Mouse (Mus musculus): ENCODE measurements around the gene Mt2. TPM values are rescaled to one million over a fixed set of nuclear protein-coding genes. Genes with fewer than 3 reads are reported as not detected.
"Not testable (repeated sequence)": the region's sequence is repeated elsewhere in the genome, so short reads cannot be mapped to it uniquely, and the experiment has no call there.

Gene Mt2
- polyA plus RNA-seq, 1 experiment: 21.0 TPM

DNA sequence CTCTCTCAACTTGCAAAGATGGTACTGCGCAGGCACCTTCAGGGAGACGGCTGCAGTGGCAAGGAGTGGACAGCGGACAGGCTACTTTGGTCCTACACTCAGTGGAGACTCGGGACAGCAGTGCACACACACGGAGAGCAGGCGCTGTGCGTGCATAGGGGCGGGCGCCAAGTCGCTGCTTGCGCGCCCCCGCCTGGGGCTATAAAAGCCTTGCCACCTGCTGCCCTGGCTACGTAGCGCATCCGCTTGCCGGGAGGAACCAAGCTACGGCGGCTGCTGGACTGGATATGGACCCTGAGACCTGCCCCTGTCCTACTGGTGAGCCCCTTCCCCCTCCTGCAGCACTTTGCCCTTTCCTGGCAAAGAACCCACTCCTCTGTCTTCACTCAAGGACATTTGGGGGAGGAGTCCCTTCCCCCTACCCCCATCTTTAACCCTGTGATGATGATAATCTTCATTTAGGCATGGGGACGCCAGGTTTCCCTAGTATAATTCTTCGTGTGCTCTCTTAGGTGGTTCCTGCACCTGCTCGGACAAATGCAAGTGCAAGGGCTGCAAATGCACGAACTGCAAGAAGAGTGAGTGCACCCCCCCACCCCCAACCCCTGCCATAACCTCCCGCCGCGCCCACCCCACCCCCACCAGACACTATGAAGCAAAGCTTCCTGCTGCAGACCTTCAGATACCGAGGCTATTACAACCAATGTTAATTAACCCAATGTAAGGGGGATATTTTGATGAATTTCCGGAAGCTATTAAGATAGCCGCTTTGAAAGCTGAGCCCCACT is 19.8 kb upstream of the Mt2 start, which contains the start of gene Mt3:
TSS of gene Mt3 (plus strand) at position 95 of the 788 bp plus-strand sequence.
- no peak within 1 kb of the TSS for H3K4me3 ChIP-seq (ENCODE audit: control insufficient read depth, insufficient read depth, low read length)
- H3K27me3 ChIP-seq (ENCODE audit: control insufficient read depth, insufficient read depth, low read length): peaks cover 3% of the 10 kb centered on the region; the same call in 1 of the 2 replicates
- peaks cover 3% of the 10 kb centered on the region; the same call in 1 of the 2 replicates for H3K4me1 ChIP-seq (replicated peaks; ENCODE audit: control insufficient read depth, insufficient read depth, low read length)
- no peak within 1 kb of the TSS for H3K27ac ChIP-seq (ENCODE audit: control insufficient read depth, insufficient read depth, low read length)
- no peaks in the 10 kb centered on the region for H3K36me3 ChIP-seq (ENCODE audit: control insufficient read depth, insufficient read depth, low read length)
- WGBS: 5% methylated on average over 29 of the region's 29 CpGs
- TF ChIP-seq CTCF (IDR thresholded peaks at IDR 0.05; ENCODE audit: borderline replicate concordance, control insufficient read depth, extremely low read depth, insufficient read depth, low read length, poor library complexity) (no peak), POLR2A (IDR thresholded peaks at IDR 0.05; ENCODE audit: control insufficient read depth, extremely low read depth, insufficient read depth, low read length, poor library complexity) (no peak)
- DNase-seq: peak; percentile 12

DNA sequence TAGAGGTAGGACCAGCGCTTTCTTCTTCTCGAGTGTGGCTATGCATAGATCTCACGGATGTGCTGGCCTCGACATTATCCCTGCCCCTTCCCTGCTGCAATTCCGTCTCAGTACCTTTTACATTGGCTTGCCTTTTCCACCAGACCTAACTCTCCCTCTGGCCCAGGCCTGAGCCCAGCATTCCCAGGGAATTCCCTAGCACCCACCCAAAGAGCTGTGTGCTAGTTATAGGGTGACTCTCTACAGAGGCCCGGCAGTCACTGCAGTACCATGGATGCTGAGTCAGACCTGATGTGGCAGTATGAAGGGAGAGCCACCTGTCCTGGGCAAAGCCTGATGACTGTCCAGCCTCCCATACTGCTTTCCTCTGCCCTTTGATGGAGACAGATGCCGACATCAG is 19.0 kb upstream of the Mt2 start:
- Histone ChIP-seq H3K27ac (ENCODE audit: control insufficient read depth, insufficient read depth, low read length) (no peak overlapping the region), H3K4me1 (replicated peaks; ENCODE audit: control insufficient read depth, insufficient read depth, low read length) (peaks cover 3% of the 10 kb centered on the region; the same call in 1 of the 2 replicates), H3K4me3 (ENCODE audit: control insufficient read depth, insufficient read depth, low read length) (no peak overlapping the region), H3K27me3 (ENCODE audit: control insufficient read depth, insufficient read depth, low read length) (peaks cover 3% of the 10 kb centered on the region; the same call in 1 of the 2 replicates), H3K36me3 (ENCODE audit: control insufficient read depth, insufficient read depth, low read length) (no peaks in the 10 kb centered on the region)
- 53% methylated on average over 7 of the region's 7 CpGs for WGBS
- DNase-seq: no peak
- TF ChIP-seq CTCF (IDR thresholded peaks at IDR 0.05; ENCODE audit: borderline replicate concordance, control insufficient read depth, extremely low read depth, insufficient read depth, low read length, poor library complexity) (no peak), POLR2A (IDR thresholded peaks at IDR 0.05; ENCODE audit: control insufficient read depth, extremely low read depth, insufficient read depth, low read length, poor library complexity) (no peak)

- Histone ChIP-seq H3K4me1 (replicated peaks; ENCODE audit: control insufficient read depth, insufficient read depth, low read length) (peaks cover 3% of the 10 kb centered on the region; the same call in 1 of the 2 replicates), H3K27me3 (ENCODE audit: control insufficient read depth, insufficient read depth, low read length) (peaks cover 3% of the 10 kb centered on the region; the same call in 1 of the 2 replicates), H3K4me3 (ENCODE audit: control insufficient read depth, insufficient read depth, low read length) (no peak overlapping the region), H3K27ac (ENCODE audit: control insufficient read depth, insufficient read depth, low read length) (no peak overlapping the region), H3K36me3 (ENCODE audit: control insufficient read depth, insufficient read depth, low read length) (no peaks in the 10 kb centered on the region)
- no peak for TF ChIP-seq CTCF (IDR thresholded peaks at IDR 0.05; ENCODE audit: borderline replicate concordance, control insufficient read depth, extremely low read depth, insufficient read depth, low read length, poor library complexity)
- no peak for TF ChIP-seq POLR2A (IDR thresholded peaks at IDR 0.05; ENCODE audit: control insufficient read depth, extremely low read depth, insufficient read depth, low read length, poor library complexity)
- WGBS: 68% methylated on average over 6 of the region's 6 CpGs
- no peak for DNase-seq
Measured at GRCm38 (mm10) chr8:94154537-94154936, 17.9 kb upstream of the Mt2 start.

DNA sequence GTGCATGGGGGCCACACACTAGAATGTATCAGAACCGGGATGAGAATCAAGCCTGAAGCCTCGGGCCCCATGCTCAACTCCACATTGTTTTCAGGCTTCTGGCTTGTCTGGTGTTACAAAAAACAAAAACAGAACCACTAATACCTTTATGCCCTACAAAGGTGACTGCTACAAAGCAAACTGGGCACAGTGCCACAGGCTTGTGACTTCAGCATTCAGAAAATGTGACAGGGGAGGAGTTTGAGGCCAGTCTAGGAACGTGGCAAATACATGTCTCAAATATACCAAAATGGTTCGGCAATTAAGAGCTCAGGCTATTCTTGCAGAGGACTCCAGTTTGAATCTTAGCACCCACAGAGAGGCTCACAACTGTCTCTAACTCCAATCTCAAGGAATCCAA is 16.4 kb upstream of the Mt2 start:
- WGBS: 63% methylated on average over 4 of the region's 4 CpGs
- no peak for DNase-seq
- no peak overlapping the region for H3K27ac ChIP-seq (ENCODE audit: control insufficient read depth, insufficient read depth, low read length)
- no peaks in the 10 kb centered on the region for H3K36me3 ChIP-seq (ENCODE audit: control insufficient read depth, insufficient read depth, low read length)
- TF ChIP-seq POLR2A (IDR thresholded peaks at IDR 0.05; ENCODE audit: control insufficient read depth, extremely low read depth, insufficient read depth, low read length, poor library complexity): no peak
- TF ChIP-seq CTCF (IDR thresholded peaks at IDR 0.05; ENCODE audit: borderline replicate concordance, control insufficient read depth, extremely low read depth, insufficient read depth, low read length, poor library complexity): no peak
- H3K4me3 ChIP-seq (ENCODE audit: control insufficient read depth, insufficient read depth, low read length): no peak overlapping the region
- peaks cover 3% of the 10 kb centered on the region; the same call in 1 of the 2 replicates for H3K4me1 ChIP-seq (replicated peaks; ENCODE audit: control insufficient read depth, insufficient read depth, low read length)
- peaks cover 3% of the 10 kb centered on the region; the same call in 1 of the 2 replicates for H3K27me3 ChIP-seq (ENCODE audit: control insufficient read depth, insufficient read depth, low read length)

GRCm38 (mm10) chr8:94165772-94166171 is 6.7 kb upstream of the Mt2 start:
- H3K27me3 ChIP-seq (ENCODE audit: control insufficient read depth, insufficient read depth, low read length); H3K27ac ChIP-seq (ENCODE audit: control insufficient read depth, insufficient read depth, low read length); DNase-seq; H3K4me1 ChIP-seq (replicated peaks; ENCODE audit: control insufficient read depth, insufficient read depth, low read length); H3K4me3 ChIP-seq (ENCODE audit: control insufficient read depth, insufficient read depth, low read length); H3K36me3 ChIP-seq (ENCODE audit: control insufficient read depth, insufficient read depth, low read length): not testable (repeated sequence)
- WGBS: 83% methylated on average over 8 of the region's 8 CpGs

- TF ChIP-seq POLR2A (IDR thresholded peaks at IDR 0.05; ENCODE audit: control insufficient read depth, extremely low read depth, insufficient read depth, low read length, poor library complexity) (no peak), CTCF (IDR thresholded peaks at IDR 0.05; ENCODE audit: borderline replicate concordance, control insufficient read depth, extremely low read depth, insufficient read depth, low read length, poor library complexity) (peak; percentile 55; the same call in 1 of the 2 replicates)
Measured at GRCm38 (mm10) chr8:94167244-94167643, 5.2 kb upstream of the Mt2 start.

More at GRCm38 (mm10) chr8:94167244-94167643, 5.2 kb upstream of the Mt2 start:
- Histone ChIP-seq H3K4me3 (ENCODE audit: control insufficient read depth, insufficient read depth, low read length) (no peak overlapping the region), H3K4me1 (replicated peaks; ENCODE audit: control insufficient read depth, insufficient read depth, low read length) (peaks cover 3% of the 10 kb centered on the region; the same call in 1 of the 2 replicates), H3K36me3 (ENCODE audit: control insufficient read depth, insufficient read depth, low read length) (no peaks in the 10 kb centered on the region), H3K27ac (ENCODE audit: control insufficient read depth, insufficient read depth, low read length) (no peak overlapping the region), H3K27me3 (ENCODE audit: control insufficient read depth, insufficient read depth, low read length) (peaks cover under 1% of the 10 kb centered on the region; the same call in 1 of the 2 replicates)
- 5% methylated on average over 6 of the region's 6 CpGs for WGBS
- peak; percentile 85 for DNase-seq

Measured in thymus, adult 2 months (tissue).